Mouse (Mus musculus) spleen, adult 2 months (tissue): Measurements from ENCODE around the gene Cebpzos. TPM values are rescaled to one million over a fixed set of nuclear protein-coding genes. Genes with fewer than 3 reads are reported as not detected.
A peak's percentile ranks its signal among the peaks of the same experiment; 100 is the strongest.

Experiments used
- DNase-seq, 2 experiments: peaks; one replicate each; pipeline versions ENCODE4 v3.0.0 to v3.0.0-alpha.2; 2012 to 2021; ENCODE audit warnings: low spot score in 2 of 2, low read depth in 1 of 2
- H3K27ac ChIP-seq: fragments of 200-500 bp; 2 replicates; pipeline ENCODE4 v1.5.1; 2012; ENCODE audit warnings: low read length, inconsistent platforms; ENCODE audit not compliant: insufficient read depth
- H3K27me3 ChIP-seq: fragments of 200-500 bp; 2 replicates; pipeline ENCODE4 v1.6.1; 2012; ENCODE audit warnings: mild to moderate bottlenecking, moderate library complexity, low read length, inconsistent platforms; ENCODE audit not compliant: control insufficient read depth, insufficient read depth
- H3K36me3 ChIP-seq: fragments of 200-500 bp; 2 replicates; pipeline ENCODE4 v1.6.1; 2012; ENCODE audit warnings: mild to moderate bottlenecking, low read length, inconsistent platforms; ENCODE audit not compliant: control insufficient read depth, insufficient read depth
- H3K4me1 ChIP-seq: fragments of 200-500 bp; 2 replicates; pipeline ENCODE4 v1.6.1; 2011; ENCODE audit warnings: inconsistent platforms; ENCODE audit not compliant: control insufficient read depth, insufficient read depth, insufficient read length
- H3K4me3 ChIP-seq: fragments of 200-500 bp; 2 replicates; pipeline ENCODE4 v1.5.1; 2011; ENCODE audit warnings: mild to moderate bottlenecking, inconsistent platforms; ENCODE audit not compliant: insufficient read depth, insufficient read length; ENCODE audit errors: extremely low read depth
- CTCF ChIP-seq: fragments of 200-500 bp; IDR thresholded peaks from 2 replicates; pipeline ENCODE4 v1.5.1; 2011; ENCODE audit warnings: mild to moderate bottlenecking, inconsistent platforms; ENCODE audit not compliant: insufficient read depth, insufficient read length, insufficient replicate concordance; ENCODE audit errors: extremely low read depth
- POLR2A ChIP-seq: fragments of 200-500 bp; IDR thresholded peaks from 2 replicates; pipeline ENCODE4 v1.6.1; 2011; ENCODE audit warnings: low read depth, low read length, inconsistent platforms
- WGBS: fragments of 180-500 bp; shearing (Covaris S2); methylation state at CpG from one replicate; pipeline ENCODE4 v1.1.7; 2018; 5-methylcytosine and 5-hydroxymethylcytosine counted together
- polyA plus RNA-seq: library from polyadenylated mRNA; depleted of rRNA; stranded (reverse); fragments of >200 nt; gene quantifications from 2 replicates; pipeline ENCODE4 v1.2.3, GENCODE M21; 2012; rRNA removed

Cebpzos gene
- polyA plus RNA-seq, result 2.4 and 3.0 TPM in 2 replicates

DNA sequence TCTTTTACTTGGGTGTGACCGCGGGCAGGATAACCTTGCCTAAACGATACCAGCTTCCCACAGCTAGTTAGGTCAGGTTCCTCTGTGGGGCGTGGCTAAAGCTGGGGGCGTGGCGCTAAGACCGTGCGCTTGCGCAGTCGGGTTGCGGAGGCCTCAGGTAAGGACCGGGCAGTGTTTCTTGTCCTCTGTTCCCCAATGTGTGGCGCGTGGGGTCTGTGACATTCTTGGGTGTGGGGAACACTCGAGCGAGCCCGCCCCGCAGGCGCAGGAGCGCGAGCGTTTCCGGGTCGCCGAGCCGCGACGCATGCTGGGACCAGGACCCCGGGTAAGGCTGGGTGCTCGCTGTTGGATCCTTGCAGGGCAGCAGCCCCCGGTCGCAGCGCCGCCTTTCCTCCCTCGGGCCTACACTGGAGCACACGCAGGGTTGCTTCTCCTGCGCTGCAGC, at the start of gene Cebpzos:
Gene Cebpzos, plus strand, starts transcription at position 132 of the 445 bp plus-strand sequence.
- WGBS, result under 1% methylated on average over 37 of the region's 37 CpGs
- Histone ChIP-seq H3K36me3 (peaks cover 13% of the 10 kb centered on the region), H3K4me3 (peak within 1 kb of the TSS; percentile 76), H3K27ac (peak within 1 kb of the TSS; percentile 71), H3K27me3 (no peaks in the 10 kb centered on the region), H3K4me1 (no peaks in the 10 kb centered on the region; the same call in 1 of the 2 replicates)
- no peak for TF ChIP-seq CTCF
- TF ChIP-seq POLR2A, result no peak; the same call in 1 of the 2 replicates
- DNase-seq, result peak; percentile 78 to 90

DNA sequence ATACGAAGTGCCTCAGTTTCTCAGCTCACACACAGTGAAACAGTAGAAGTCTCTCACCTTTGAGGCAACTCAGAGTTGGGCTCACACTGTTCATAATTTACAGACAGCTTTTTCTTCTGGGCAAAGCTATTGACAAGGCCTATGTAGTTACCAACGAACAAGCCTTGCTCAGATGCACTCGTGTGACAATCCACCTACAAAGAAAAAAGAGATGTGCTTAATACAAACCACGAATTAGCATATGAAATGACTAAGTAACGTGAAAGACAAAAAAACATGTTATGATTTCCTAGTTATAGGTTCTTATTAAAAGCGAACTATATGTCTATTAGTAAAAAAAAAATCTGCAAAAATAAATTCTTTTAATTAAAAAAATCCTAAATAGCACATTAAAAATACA, 42.4 kb upstream of the Cebpzos start:
- H3K27me3 ChIP-seq, result no peaks in the 10 kb centered on the region
- H3K36me3 ChIP-seq, result peaks cover 25% of the 10 kb centered on the region
- 89% methylated on average over 6 of the region's 6 CpGs for WGBS
- no peak for TF ChIP-seq POLR2A
- no peak for TF ChIP-seq CTCF
- H3K4me1 ChIP-seq, result no peaks in the 10 kb centered on the region
- H3K27ac ChIP-seq, result no peak overlapping the region
- no peak for DNase-seq
- H3K4me3 ChIP-seq, result no peak overlapping the region

DNA sequence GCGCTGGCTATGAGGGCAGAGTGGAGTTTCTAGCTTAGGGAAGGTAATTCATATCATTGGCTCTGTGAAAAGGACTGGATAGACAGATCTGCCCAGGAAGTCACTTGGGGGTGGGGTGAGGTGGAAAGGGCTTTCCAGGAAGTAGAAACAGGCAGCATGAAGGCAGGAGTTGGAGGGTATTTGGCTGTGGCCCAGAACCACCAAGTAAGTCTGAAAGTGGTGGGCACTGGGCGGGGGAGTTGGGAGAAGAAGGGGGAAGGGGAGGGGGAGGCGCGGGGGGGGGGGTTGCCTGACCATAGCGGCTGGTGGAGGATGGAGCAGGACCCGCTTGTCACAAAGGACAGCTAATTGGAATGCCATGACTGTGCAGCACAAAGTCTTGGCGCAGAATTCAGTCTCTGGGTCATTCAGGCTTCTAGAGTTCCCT, 34.4 kb upstream of the Cebpzos start:
- peak in 1 of 2 experiments; percentile 9 for DNase-seq
- TF ChIP-seq CTCF (no peak), POLR2A (no peak)
- H3K27me3 ChIP-seq, result no peaks in the 10 kb centered on the region
- peaks cover 7% of the 10 kb centered on the region for H3K36me3 ChIP-seq
- peak overlapping the region; percentile 48 for H3K27ac ChIP-seq
- WGBS, result 3% methylated on average over 6 of the region's 7 CpGs
- peaks cover 2% of the 10 kb centered on the region; the same call in 1 of the 2 replicates for H3K4me1 ChIP-seq
- peak overlapping the region; percentile 79 for H3K4me3 ChIP-seq

DNA sequence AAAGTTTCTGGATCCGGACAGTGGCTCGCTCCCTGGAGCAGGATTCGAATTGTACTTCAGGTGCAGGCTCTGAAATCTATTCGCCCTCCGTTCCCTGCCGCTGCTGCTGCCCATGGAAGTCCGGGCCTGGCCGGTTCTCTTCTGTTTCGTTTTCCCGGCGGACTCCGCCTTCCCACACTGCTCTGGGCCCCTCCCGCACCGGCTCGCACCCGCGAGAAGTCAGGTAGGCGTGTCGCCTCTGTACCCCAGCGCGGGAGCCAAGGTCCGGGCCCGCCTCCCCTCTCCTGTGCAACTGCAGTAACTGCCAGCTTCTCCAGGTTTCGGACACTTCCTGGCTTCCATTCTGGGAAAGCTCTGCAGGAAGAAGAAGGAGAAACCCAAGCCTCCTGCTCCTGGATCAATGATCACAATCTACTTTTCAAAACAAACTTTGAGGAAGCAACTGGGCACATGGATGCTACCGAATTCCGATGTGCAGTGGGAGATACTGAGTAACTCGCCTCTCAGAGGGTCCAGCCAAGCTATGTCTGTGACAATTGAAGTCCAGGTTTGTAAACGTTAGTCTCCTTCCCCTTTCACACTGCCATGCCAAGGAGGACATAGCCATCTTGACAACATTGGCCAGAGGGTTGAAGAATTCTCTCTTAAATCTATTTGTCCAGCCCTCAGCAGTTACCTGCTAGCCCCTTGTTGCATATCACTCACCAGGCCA, 33.7 kb upstream of the Cebpzos start, which contains the start of gene Eif2ak2:
Gene Eif2ak2, minus strand, starts transcription at position 173 of the 712 bp plus-strand sequence.
- DNase-seq, result peak in 1 of 2 experiments; percentile 72
- Histone ChIP-seq H3K4me3 (peak within 1 kb of the TSS; percentile 79), H3K27me3 (no peaks in the 10 kb centered on the region), H3K4me1 (peaks cover 2% of the 10 kb centered on the region; the same call in 1 of the 2 replicates), H3K27ac (peak within 1 kb of the TSS; percentile 48), H3K36me3 (peaks cover 7% of the 10 kb centered on the region)
- TF ChIP-seq POLR2A (no peak), CTCF (no peak)
- 2% methylated on average over 28 of the region's 28 CpGs for WGBS

DNA sequence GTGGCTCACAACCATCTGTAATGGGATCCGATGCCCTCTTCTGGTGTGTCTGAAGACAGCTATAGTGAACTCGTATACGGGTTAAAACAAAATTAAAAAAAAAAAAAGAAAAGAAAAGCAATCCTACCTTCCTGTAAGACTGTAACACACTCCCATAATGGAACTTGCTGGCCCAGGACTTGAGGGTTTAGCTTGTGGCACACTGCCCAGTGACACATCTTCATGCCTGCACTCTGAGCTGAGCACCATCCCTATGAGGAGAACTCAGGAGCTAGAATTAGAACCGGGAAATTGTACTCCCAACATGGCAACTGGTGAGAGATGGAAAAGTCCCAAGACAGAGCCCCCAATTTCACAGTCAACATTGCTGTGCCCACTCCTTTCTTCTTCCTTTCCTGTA, 33.0 kb upstream of the Cebpzos start:
- 93% methylated on average over 4 of the region's 4 CpGs for WGBS
- H3K4me1 ChIP-seq, result peaks cover 2% of the 10 kb centered on the region; the same call in 1 of the 2 replicates
- H3K27me3 ChIP-seq, result no peaks in the 10 kb centered on the region

DNA sequence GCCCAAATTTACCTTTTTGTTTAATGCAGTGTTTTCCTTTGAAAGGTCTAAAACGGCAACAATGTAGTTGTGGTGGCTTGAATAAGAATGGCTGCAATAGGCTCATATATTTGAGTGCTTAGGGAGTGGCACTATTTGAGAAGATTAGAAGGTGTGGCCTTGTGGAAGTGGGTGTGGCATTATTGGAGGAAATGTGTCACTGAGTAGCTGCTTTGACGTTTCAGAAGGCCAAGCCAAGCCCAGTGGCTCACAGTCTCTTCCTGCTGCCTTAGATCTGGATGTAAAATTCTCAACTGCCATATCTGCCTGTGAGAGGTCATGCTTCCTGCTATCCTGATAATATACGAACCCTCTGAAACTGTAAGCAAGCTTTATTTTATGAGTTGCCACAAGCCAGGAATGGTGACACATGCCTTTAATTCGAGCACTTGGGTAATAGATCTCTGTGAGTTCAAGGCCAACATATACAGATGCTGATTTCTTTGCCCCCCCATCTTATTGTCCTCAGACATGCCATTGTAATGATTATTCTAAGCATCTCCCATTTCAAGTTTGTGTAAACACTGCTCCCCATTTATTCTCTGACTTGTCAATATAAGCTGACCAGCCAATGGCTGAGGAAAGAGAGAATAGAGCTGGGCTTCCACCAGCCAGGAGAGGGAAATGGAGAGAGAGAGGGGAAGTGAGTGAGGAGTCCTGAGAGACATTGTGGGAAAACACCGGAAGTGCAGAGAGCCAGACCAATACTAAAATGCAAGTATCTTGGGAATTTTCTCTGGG, 30.8 kb upstream of the Cebpzos start:
- H3K36me3 ChIP-seq, result no peaks in the 10 kb centered on the region
- TF ChIP-seq CTCF, result no peak
- no peak for TF ChIP-seq POLR2A
- H3K4me1 ChIP-seq, result peaks cover 2% of the 10 kb centered on the region; the same call in 1 of the 2 replicates
- 90% methylated on average over 5 of the region's 5 CpGs for WGBS
- no peak overlapping the region for H3K4me3 ChIP-seq
- H3K27me3 ChIP-seq, result no peaks in the 10 kb centered on the region
- H3K27ac ChIP-seq, result no peak overlapping the region
- no peak for DNase-seq

More for the DNA sequence above, 33.0 kb upstream of the Cebpzos start:
- H3K4me3 ChIP-seq, result no peak overlapping the region
- TF ChIP-seq CTCF (no peak), POLR2A (no peak)
- peaks cover under 1% of the 10 kb centered on the region; the same call in 1 of the 2 replicates for H3K36me3 ChIP-seq
- DNase-seq, result no peak
- H3K27ac ChIP-seq, result no peak overlapping the region
